Mouse (Mus musculus) erythroblast, embryonic 14.5 days (primary cell): Measurements from ENCODE around the gene Alg9.

Experiments used
- GATA1 ChIP-seq: IDR thresholded peaks from 2 replicates; pipeline ENCODE4 v1.6.1; 2012; ENCODE audit warnings: low read length, inconsistent platforms, mixed read lengths
- TAL1 ChIP-seq: IDR thresholded peaks from 3 replicates; pipeline ENCODE4 v1.6.1; 2012; ENCODE audit warnings: low read length, inconsistent platforms, mixed read lengths

GRCm38 (mm10) chr9:50767531-50768106 lies 7.2 kb upstream of the Alg9 start:
- TF ChIP-seq TAL1 (no peak), GATA1 (no peak)
